Mouse (Mus musculus) cerebellum, adult 2 months (tissue): ENCODE results near the gene Ndc80. TPM values are rescaled to one million over a fixed set of nuclear protein-coding genes. Genes with fewer than 3 reads are reported as not detected.
"Not testable (repeated sequence)": the region's sequence is repeated elsewhere in the genome, so short reads cannot be mapped to it uniquely, and the experiment has no call there.

Source experiments
- DNase-seq, 2 experiments: peaks; one replicate each; pipeline ENCODE4 v3.0.0; 2021
- H3K27ac ChIP-seq: fragments of 200-500 bp; 2 replicates; pipeline ENCODE4 v1.5.1; 2012; ENCODE audit warnings: low read length, control low read depth, inconsistent platforms; ENCODE audit not compliant: insufficient read depth
- H3K27me3 ChIP-seq: fragments of 200-500 bp; 2 replicates; pipeline ENCODE4 v1.6.1; 2012; ENCODE audit warnings: inconsistent platforms, mild to moderate bottlenecking, low read length, moderate library complexity; ENCODE audit not compliant: control insufficient read depth, insufficient read depth
- H3K4me1 ChIP-seq: fragments of 200-500 bp; 2 replicates; pipeline ENCODE4 v1.6.1; 2011; ENCODE audit warnings: low read length; ENCODE audit not compliant: control insufficient read depth, insufficient read depth
- H3K4me3 ChIP-seq: fragments of 200-500 bp; replicated peaks from 2 replicates; pipeline ENCODE3; 2011; ENCODE audit warnings: mild to moderate bottlenecking, low read depth, low read length, control low read depth; ENCODE audit not compliant: insufficient read depth
- CTCF ChIP-seq: fragments of 200-500 bp; IDR thresholded peaks from 2 replicates; pipeline ENCODE4 v1.5.1; 2011; ENCODE audit warnings: low read depth, mild to moderate bottlenecking, control low read depth, low read length, moderate library complexity, borderline replicate concordance; ENCODE audit not compliant: insufficient read depth
- POLR2A ChIP-seq: fragments of 200-500 bp; IDR thresholded peaks from 2 replicates; pipeline ENCODE4 v1.6.1; 2011; ENCODE audit warnings: low read length, control low read depth, borderline replicate concordance; ENCODE audit not compliant: insufficient read depth
- WGBS: fragments of 180-500 bp; shearing (Covaris S2); methylation state at CpG from one replicate; pipeline ENCODE4 v1.1.7; 2018; 5-methylcytosine and 5-hydroxymethylcytosine counted together
- polyA plus RNA-seq: library from polyadenylated mRNA; depleted of rRNA; stranded (reverse); fragments of >200 nt; gene quantifications from 2 replicates; pipeline ENCODE4 v1.2.3, GENCODE M21; 2012; rRNA removed

Ndc80 gene
- 0.19 TPM in 1 of 2 replicates, not detected in the other for polyA plus RNA-seq

DNA sequence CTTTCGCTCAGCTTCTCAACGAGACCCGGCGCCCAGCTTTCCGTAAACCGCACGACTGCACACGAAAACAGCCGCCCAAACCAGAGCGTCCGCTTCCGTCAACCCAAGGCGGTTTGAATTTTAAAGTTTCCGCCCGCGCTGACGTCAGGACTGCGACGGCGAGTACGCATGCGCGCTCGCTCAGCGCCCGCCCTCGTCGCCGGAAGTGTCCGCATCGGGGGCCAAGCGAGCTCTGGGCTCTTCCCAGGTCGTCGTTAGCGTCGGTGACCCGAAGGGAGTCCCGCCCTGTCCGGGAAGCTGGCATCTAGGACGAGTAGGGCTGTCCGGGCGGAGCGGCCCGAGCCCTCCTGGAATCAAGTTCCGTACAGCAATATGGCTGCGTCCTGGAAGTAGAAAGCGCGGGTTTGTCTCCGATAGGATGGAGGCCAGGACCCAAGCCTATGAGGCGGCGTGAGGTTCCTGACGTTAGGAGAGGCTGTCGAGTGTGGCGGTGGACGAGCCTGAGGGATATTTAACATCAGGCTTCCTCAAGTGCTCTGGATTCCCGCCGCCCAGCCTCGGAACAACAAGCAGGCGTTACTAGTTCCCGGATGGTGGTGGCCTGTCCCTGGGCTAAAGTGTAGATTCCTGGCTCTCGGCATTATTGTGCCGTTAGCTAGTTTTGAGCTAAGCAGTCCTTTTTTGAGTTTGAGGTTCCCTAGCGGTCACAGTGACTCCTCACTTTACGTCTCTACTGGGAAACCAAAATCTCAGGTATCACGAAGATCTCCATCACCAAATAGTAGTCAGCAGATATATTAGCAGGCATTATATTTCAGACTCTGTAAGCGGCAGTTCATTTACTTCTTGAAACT is at the start of gene Ndc80:
Gene Ndc80 (minus strand): TSS at position 147 of the 854 bp plus-strand sequence.
- peak; percentile 16; the same call in 1 of the 2 replicates for TF ChIP-seq CTCF
- peak; percentile 51; the same call in 1 of the 2 replicates for TF ChIP-seq POLR2A
- DNase-seq, result peak; percentile 94 to 97
- peak within 1 kb of the TSS; percentile 52 for H3K27ac ChIP-seq
- peak within 1 kb of the TSS; percentile 48 for H3K4me3 ChIP-seq
- H3K4me1 ChIP-seq, result 0 out of 2 replicates have a peak, but pooled peaks cover 2% of the 10 kb centered on the region
- H3K27me3 ChIP-seq, result no peaks in the 10 kb centered on the region
- WGBS, result under 1% methylated on average over 66 of the region's 66 CpGs

DNA sequence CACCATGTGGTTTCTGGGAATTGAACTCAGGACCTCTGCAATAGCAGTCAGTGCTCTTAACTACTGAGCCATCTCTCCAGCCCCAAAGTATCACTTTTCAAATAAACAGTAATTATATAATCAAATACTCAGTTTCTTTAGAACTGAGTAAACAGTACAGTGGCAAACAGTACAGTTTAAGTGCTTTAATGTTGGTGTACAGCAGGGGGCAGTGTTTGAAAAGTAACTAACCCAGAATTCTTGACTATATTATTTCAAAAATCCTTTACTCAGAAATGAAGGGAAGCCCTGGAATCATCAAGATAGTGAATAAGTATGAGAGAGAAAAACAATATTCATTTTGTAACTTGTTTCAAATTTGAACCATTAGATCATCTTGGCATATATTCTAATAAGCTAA is 35.0 kb upstream of the Ndc80 start:
- peak in 1 of 2 experiments; percentile 23 for DNase-seq
- no peak for TF ChIP-seq CTCF
- Histone ChIP-seq H3K4me1 (no peaks in the 10 kb centered on the region), H3K4me3 (no peak overlapping the region), H3K27ac (no peak overlapping the region), H3K27me3 (no peaks in the 10 kb centered on the region)

DNA sequence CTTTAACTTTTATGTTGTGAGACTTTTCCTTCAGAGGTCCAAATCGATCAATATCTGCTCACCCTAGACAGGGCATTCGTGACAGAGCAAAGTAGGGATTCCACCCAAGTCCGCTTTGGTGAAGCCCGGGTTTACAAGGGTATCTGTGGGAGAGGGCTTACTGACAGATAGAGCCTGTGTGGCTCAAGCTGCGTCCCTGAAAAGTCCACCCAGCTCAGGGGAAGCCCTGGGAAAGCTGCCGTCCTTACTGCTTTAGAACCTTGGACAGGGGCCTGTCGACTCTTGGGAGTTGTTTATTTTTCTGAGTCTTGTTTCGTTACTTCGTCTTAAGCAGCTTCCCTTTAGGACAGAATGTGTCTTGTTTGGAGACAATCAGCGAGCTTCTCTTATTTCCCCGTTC is 26.2 kb upstream of the Ndc80 start:
- no peaks in the 10 kb centered on the region for H3K27me3 ChIP-seq
- H3K4me1 ChIP-seq, result no peaks in the 10 kb centered on the region
- H3K4me3 ChIP-seq, result no peak overlapping the region
- 20% methylated on average over 11 of the region's 11 CpGs for WGBS
- no peak overlapping the region for H3K27ac ChIP-seq
- no peak for TF ChIP-seq POLR2A
- no peak for TF ChIP-seq CTCF
- DNase-seq, result peak in 1 of 2 experiments; percentile 26

DNA sequence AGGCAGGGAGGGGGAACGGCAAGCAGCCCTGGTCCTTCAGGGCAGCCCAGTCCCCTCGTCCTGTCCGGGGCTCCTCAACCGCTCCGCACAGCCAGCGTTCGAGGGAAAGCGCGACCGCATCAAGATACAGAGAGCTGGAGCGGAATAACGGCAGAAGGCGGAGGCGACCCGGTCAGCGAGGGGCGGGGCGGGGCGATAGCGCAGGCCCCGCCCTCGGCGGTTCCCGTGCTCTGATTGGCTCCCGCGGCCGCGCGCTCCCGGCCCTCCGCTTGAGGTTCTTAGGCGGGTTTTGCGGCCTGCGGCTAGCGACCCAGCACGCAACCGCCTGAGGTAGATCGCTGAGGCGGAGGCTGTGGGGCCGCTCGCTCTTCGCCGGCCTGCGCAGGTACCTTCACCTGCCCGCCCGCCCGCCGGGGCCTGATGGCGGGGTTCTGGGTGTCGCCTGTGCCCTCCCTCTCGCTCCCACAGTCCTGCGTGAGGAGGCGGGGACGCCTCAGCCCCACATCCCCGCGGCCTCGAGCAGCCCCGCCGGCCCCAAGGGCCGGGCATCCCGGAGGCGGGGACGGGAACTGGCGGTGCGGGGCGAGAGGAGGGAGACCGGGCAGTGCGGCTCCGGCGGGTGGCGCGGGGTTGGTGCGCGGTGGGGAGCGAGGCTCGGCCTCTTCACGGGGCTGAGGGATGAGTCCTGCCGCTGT is 25.2 kb upstream of the Ndc80 start, which contains the start of gene Spdya:
Gene Spdya (plus strand): TSS at position 305 of the 695 bp plus-strand sequence.
- under 1% methylated on average over 78 of the region's 78 CpGs for WGBS

DNA sequence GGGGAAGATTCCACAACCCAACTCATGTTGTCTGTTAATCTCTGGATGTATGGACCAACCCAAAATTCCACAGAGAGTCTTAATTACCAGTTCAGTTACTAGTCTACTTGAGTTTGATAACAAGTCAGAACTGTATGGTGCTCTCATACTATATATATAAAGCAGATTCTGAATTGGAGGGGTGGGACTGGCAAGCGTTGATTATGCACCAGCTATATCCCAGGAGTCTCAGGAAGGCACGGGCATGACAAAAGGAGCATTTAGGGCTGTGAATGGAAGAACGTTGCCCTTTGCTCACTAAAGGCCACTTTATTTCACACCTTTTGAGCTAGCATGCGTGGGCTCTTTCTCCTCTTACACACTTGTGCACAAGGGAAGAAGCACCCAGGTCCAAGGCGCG is 24.7 kb upstream of the Ndc80 start:
- Histone ChIP-seq H3K27me3 (no peaks in the 10 kb centered on the region), H3K27ac (no peak overlapping the region), H3K4me1 (no peaks in the 10 kb centered on the region), H3K4me3 (peak overlapping the region; percentile 66)
- 5% methylated on average over 6 of the region's 6 CpGs for WGBS
- no peak for TF ChIP-seq POLR2A
- no peak for TF ChIP-seq CTCF
- no peak for DNase-seq

More for the DNA sequence above, 25.2 kb upstream of the Ndc80 start, which contains the start of gene Spdya:
- peak; percentile 92 for DNase-seq
- no peaks in the 10 kb centered on the region for H3K27me3 ChIP-seq
- no peaks in the 10 kb centered on the region for H3K4me1 ChIP-seq
- peak within 1 kb of the TSS; percentile 66 for H3K4me3 ChIP-seq
- TF ChIP-seq POLR2A (peak; percentile 57; the same call in 1 of the 2 replicates), CTCF (no peak)
- peak within 1 kb of the TSS; percentile 63; the same call in 1 of the 2 replicates for H3K27ac ChIP-seq

DNA sequence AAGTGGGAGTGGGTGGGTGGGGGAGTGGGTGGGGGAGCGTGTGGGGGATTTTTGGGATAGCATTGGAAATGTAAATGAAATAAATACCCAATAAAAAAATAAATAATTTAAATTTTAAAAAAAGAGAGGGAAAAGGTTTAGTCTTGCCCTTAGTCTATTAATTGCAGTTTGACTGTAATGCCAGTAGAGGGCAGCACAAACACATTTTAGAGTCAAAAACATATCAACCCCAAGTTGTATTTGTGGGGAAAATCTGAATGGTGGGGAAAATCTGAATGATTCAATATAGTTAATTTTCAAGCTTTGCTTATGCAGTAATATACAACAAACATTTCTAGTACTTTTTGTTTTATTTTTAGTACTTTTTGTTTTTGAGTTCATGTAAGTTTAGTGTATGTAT is 21.9 kb upstream of the Ndc80 start:
- Histone ChIP-seq H3K27ac (no peak overlapping the region), H3K4me1 (no peaks in the 10 kb centered on the region), H3K4me3 (no peak overlapping the region), H3K27me3 (no peaks in the 10 kb centered on the region)
- DNase-seq, result peak in 1 of 2 experiments; percentile 29
- WGBS, result 5% methylated on average over 1 of the region's 1 CpGs
- no peak for TF ChIP-seq POLR2A
- 0 out of 2 replicates have a peak, but pooled peaks have one; percentile 12 for TF ChIP-seq CTCF

DNA sequence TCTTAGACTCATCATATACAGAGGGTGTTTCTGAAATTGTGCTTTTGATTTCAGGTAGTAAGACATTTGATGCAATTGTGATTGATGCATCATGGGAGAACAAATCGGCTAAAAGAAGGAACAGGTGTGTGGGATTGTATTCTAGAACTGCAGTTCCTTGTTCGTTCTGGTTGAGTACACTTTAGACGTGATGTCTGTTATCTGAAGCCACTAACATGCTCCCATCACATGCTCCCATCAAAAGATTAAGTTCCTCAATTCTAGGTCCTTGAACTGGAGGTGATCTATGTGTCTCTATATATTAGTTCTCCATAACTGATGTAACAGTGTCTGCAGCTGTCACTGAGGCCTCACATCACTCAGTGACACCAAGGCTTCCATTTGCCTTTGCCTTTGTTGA is 10.5 kb upstream of the Ndc80 start:
- Histone ChIP-seq H3K4me1 (no peaks in the 10 kb centered on the region), H3K4me3 (no peak overlapping the region), H3K27ac (no peak overlapping the region), H3K27me3 (no peaks in the 10 kb centered on the region)
- WGBS, result 82% methylated on average over 3 of the region's 3 CpGs
- DNase-seq, result no peak
- TF ChIP-seq CTCF (no peak), POLR2A (no peak)

DNA sequence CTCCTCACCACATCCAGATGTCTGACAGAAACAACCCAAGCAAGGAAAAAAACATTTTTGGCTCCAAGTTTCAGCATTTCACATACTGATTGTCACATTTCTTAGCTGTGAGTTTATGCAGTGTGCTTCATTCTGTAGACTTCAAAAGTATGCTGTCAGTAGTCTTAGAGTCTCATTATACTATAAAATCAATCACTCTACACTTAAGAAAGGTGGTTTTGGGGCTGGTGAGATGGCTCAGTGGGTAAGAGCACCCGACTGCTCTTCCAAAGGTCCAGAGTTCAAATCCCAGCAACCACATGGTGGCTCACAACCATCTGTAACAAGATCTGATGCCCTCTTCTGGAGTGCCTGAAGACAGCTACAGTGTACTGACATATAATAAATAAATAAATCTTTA is 8.9 kb upstream of the Ndc80 start:
- not testable (repeated sequence) for H3K27ac ChIP-seq, H3K4me1 ChIP-seq, H3K27me3 ChIP-seq, DNase-seq, H3K4me3 ChIP-seq
- 55% methylated on average over 1 of the region's 1 CpGs for WGBS
